Mouse (Mus musculus) olfactory bulb, adult 2 months (tissue): Measurements from ENCODE around the gene Epha3.

ENCODE experiments used
- CTCF ChIP-seq: fragments of 200-500 bp; IDR thresholded peaks from 2 replicates; pipeline ENCODE4 v1.5.1; 2012; ENCODE audit warnings: low read depth, mild to moderate bottlenecking, low read length, moderate library complexity; ENCODE audit not compliant: insufficient read depth
- POLR2A ChIP-seq: fragments of 200-500 bp; IDR thresholded peaks from 2 replicates; pipeline ENCODE4 v1.6.1; 2012; ENCODE audit warnings: mild to moderate bottlenecking, low read depth, low read length, moderate library complexity; ENCODE audit not compliant: insufficient read depth

DNA sequence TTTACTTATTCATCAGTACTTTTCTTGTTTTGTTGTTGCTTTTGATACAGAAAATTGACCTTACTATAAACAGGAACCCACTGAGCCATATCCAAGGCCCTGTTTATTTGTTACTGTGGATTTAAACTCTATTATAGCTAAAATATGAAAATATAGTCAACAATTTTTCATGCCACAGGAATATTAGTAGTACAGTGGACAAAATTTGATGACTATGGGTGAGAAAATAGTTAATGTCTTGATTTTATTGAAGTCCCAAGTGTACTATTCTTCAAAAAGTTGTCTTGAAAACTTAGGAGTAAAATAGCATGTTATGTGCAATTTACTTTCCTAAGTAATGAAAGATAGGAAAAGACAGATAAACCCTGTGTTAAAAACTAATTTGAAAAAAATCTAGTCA, 217.4 kb downstream of the Epha3 start:
- TF ChIP-seq CTCF (no peak), POLR2A (no peak)
